8 mouse cellular contexts compared by ENCODE assay signal in the genomic region with DNA sequence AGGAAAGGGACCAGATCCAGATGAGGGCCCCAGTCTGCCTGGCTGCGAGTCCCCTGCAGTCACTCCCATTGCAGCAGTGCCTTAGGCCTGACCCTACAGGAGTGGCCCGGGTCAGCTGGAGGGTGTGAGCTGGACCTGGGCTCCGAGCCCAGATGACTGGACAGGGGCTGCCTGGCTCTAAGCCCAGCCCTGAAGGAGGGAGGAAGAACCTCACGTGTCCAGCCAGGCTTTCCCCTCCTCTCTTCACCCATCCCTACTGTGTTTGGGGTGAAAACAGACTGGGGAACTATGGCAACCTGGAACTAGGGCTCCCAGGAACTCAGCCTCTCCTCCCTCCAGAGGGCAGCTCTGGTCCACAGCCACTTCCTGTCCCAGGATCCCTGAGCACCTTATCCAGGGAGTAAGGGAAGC. TPM values are rescaled to one million over a fixed set of nuclear protein-coding genes. Genes with fewer than 3 reads are reported as not detected.
A peak's percentile ranks its signal among the peaks of the same experiment; 100 is the strongest.
DNase-seq lines count a peak whose midpoint lies in the region; ATAC-seq and TF ChIP-seq lines count a peak whose summit lies in the region.

No protein-coding gene starts in this region.

- intact Hi-C loops in heart, postnatal 10 days (cut with DNase I): loop anchor here (1.0 kb wide), 1 partner anchor 58 kb away; no protein-coding TSS in a partner anchor

- no peak overlapping the region for H3K4me3 ChIP-seq in embryonic fibroblast, embryonic 13.5 days (ENCODE audit: insufficient read depth, low read length)
- no peak overlapping the region for H3K4me3 ChIP-seq in midbrain, embryonic 13.5 days (replicated peaks)

- H3K36me3 ChIP-seq in midbrain, embryonic 13.5 days: peaks cover 44% of the 10 kb centered on the region

- peak; percentile 75 for DNase-seq in urinary bladder, postnatal 25 days (ENCODE audit: low spot score)
- DNase-seq in urinary bladder, adult 2 months (ENCODE audit: low spot score): no peak
- peak; percentile 92 to 95 for DNase-seq in heart, postnatal 10 days
- peak; percentile 92 to 93 for DNase-seq in kidney, postnatal 36 days
- DNase-seq in thymus, postnatal 36 days: no peak
- no peak for DNase-seq in yolk sac, embryonic 10.5 days (ENCODE audit: low spot score)

- peaks cover 3% of the 10 kb centered on the region; the same call in 1 of the 2 replicates for H3K4me1 ChIP-seq in embryonic fibroblast, embryonic 13.5 days (ENCODE audit: control insufficient read depth, insufficient read depth, low read length)
- H3K4me1 ChIP-seq in midbrain, embryonic 13.5 days (replicated peaks): no peaks in the 10 kb centered on the region; the same call in 1 of the 2 replicates

- no peak overlapping the region for H3K4me2 ChIP-seq in midbrain, embryonic 13.5 days (replicated peaks)

- no peak; the same call in 1 of the 2 replicates for TF ChIP-seq CTCF in embryonic fibroblast, embryonic 13.5 days (IDR thresholded peaks at IDR 0.05; ENCODE audit: borderline replicate concordance, insufficient read depth, low read length)

- H3K9ac ChIP-seq in midbrain, embryonic 13.5 days (replicated peaks): no peak overlapping the region

- peak overlapping the region; percentile 6; the same call in 1 of the 2 replicates for H3K27ac ChIP-seq in embryonic fibroblast, embryonic 13.5 days (ENCODE audit: insufficient read depth, low read length)
- peak overlapping the region; percentile 4; the same call in 1 of the 2 replicates for H3K27ac ChIP-seq in midbrain, embryonic 13.5 days

- peaks cover 17% of the 10 kb centered on the region for H3K27me3 ChIP-seq in midbrain, embryonic 13.5 days

- TF ChIP-seq POLR2A in embryonic fibroblast, embryonic 13.5 days (IDR thresholded peaks at IDR 0.05; ENCODE audit: low read depth, low read length): no peak

- ATAC-seq in midbrain, embryonic 13.5 days: peak; percentile 18; the same call in 1 of the 2 replicates

- WGBS in midbrain, embryonic 13.5 days: 73% methylated on average over 4 of the region's 4 CpGs

- no peaks in the 10 kb centered on the region for H3K9me3 ChIP-seq in midbrain, embryonic 13.5 days

RNA-seq across cellular contexts. Expression of a gene that starts 8.6 kb away (rescaled TPM):
- 39.2 and 42.1 TPM in 2 replicates for polyA plus RNA-seq in urinary bladder, adult 2 months (2012; rRNA removed)
- polyA plus RNA-seq in embryonic fibroblast, embryonic 13.5 days (2011; ENCODE audit: insufficient read length, low read depth, missing spikeins): 65.2 and 83.8 TPM in 2 replicates
- 10 to 100 TPM; 19.0 to 19.3 TPM for total RNA-seq in heart, postnatal 10 days (2021)
- polyA plus RNA-seq in midbrain, embryonic 13.5 days (2015; fragmentation: Nextera tagmentation; extraction: Ambion mirVana): 118 and 122 TPM in 2 replicates

RNA-seq across cellular contexts. Expression of a gene that starts 11.0 kb away (rescaled TPM):
- 4.6 and 7.2 TPM in 2 replicates for polyA plus RNA-seq in urinary bladder, adult 2 months (2012; rRNA removed)
- polyA plus RNA-seq in embryonic fibroblast, embryonic 13.5 days (2011; ENCODE audit: insufficient read length, low read depth, missing spikeins): 17.9 and 20.2 TPM in 2 replicates
- 1 to 10 TPM; 8.5 to 9.9 TPM for total RNA-seq in heart, postnatal 10 days (2021)
- polyA plus RNA-seq in midbrain, embryonic 13.5 days (2015; fragmentation: Nextera tagmentation; extraction: Ambion mirVana): 17.0 and 18.9 TPM in 2 replicates

RNA-seq across cellular contexts. Expression of a gene that starts 14.7 kb away (rescaled TPM):
- polyA plus RNA-seq in urinary bladder, adult 2 months (2012; rRNA removed): 74.4 and 93.5 TPM in 2 replicates
- polyA plus RNA-seq in embryonic fibroblast, embryonic 13.5 days (2011; ENCODE audit: insufficient read length, low read depth, missing spikeins): 0.19 and 0.20 TPM in 2 replicates
- total RNA-seq in heart, postnatal 10 days (2021): 10 to 100 TPM; 63.9 to 66.5 TPM
- 0.08 and 0.10 TPM in 2 replicates for polyA plus RNA-seq in midbrain, embryonic 13.5 days (2015; fragmentation: Nextera tagmentation; extraction: Ambion mirVana)

RNA-seq across cellular contexts. Expression of a gene that starts 26.3 kb away (rescaled TPM):
- 8.0 and 11.1 TPM in 2 replicates for polyA plus RNA-seq in urinary bladder, adult 2 months (2012; rRNA removed)
- 0.53 TPM in 1 of 2 replicates, not detected in the other for polyA plus RNA-seq in embryonic fibroblast, embryonic 13.5 days (2011; ENCODE audit: insufficient read length, low read depth, missing spikeins)
- total RNA-seq in heart, postnatal 10 days (2021): 1 to 10 TPM in 1 of 2 experiments, under 1 TPM in 1; 0.89 to 1.2 TPM
- polyA plus RNA-seq in midbrain, embryonic 13.5 days (2015; fragmentation: Nextera tagmentation; extraction: Ambion mirVana): 7.4 and 7.5 TPM in 2 replicates

RNA-seq across cellular contexts. Expression of a gene that starts 27.3 kb away (rescaled TPM):
- 22.8 and 24.8 TPM in 2 replicates for polyA plus RNA-seq in urinary bladder, adult 2 months (2012; rRNA removed)
- polyA plus RNA-seq in embryonic fibroblast, embryonic 13.5 days (2011; ENCODE audit: insufficient read length, low read depth, missing spikeins): 28.2 and 32.3 TPM in 2 replicates
- 10 to 100 TPM; 39.0 to 45.7 TPM for total RNA-seq in heart, postnatal 10 days (2021)
- 22.3 and 23.3 TPM in 2 replicates for polyA plus RNA-seq in midbrain, embryonic 13.5 days (2015; fragmentation: Nextera tagmentation; extraction: Ambion mirVana)

Comparison
In these comparisons a context has a peak if more than half of its experiments do, and no peak if none do; other contexts are left out.
1. DNase-seq: peak in urinary bladder, postnatal 25 days (single experiment), heart, postnatal 10 days (2 of 2) and kidney, postnatal 36 days (2 of 2); none in urinary bladder, adult 2 months (single experiment), thymus, postnatal 36 days (0 of 2) and yolk sac, embryonic 10.5 days (single experiment).
2. RNA of a gene that starts 14.7 kb away (polyA plus RNA-seq): 74.4 to 93.5 TPM in urinary bladder, adult 2 months; 0.19 to 0.20 TPM in embryonic fibroblast, embryonic 13.5 days and 0.08 to 0.10 TPM in midbrain, embryonic 13.5 days; every median in the first group is over 10 times any median in the second.